Mouse (Mus musculus): ENCODE data around the gene Crocc2. TPM values are rescaled to one million over a fixed set of nuclear protein-coding genes. Genes with fewer than 3 reads are reported as not detected.

Crocc2 gene
- polyA plus RNA-seq, 1 experiment from 2014 or later: not detected

- DNase-seq (peak; percentile 73), ATAC-seq (peak; percentile 61)
- no peaks in the 10 kb centered on the region for H3K9me3 ChIP-seq (ENCODE audit: low read length)
- 31% methylated on average over 6 of the region's 6 CpGs for WGBS (ENCODE audit: insufficient replicate concordance)
- H3K27me3 ChIP-seq (ENCODE audit: insufficient read depth, low read length): no peaks in the 10 kb centered on the region
- peak; percentile 78 for TF ChIP-seq CTCF (IDR thresholded peaks at IDR 0.05; ENCODE audit: low read depth)
- TF ChIP-seq EP300 (IDR thresholded peaks at IDR 0.05; ENCODE audit: low read depth): no peak
- H3K9ac ChIP-seq (replicated peaks): no peak overlapping the region
- peak overlapping the region; percentile 25; the same call in 1 of the 2 replicates for H3K27ac ChIP-seq (ENCODE audit: low read depth)
- H3K4me2 ChIP-seq (ENCODE audit: low read depth, low read length): no peak overlapping the region
- no peak overlapping the region for H3K4me3 ChIP-seq (ENCODE audit: low read depth, low read length)
- no peaks in the 10 kb centered on the region for H3K36me3 ChIP-seq (replicated peaks; ENCODE audit: insufficient read depth, low read length)
- peaks cover 16% of the 10 kb centered on the region for H3K4me1 ChIP-seq (ENCODE audit: insufficient read depth)
Observed at GRCm38 (mm10) chr1:93128710-93129349, 39.7 kb upstream of the Crocc2 start.

DNA sequence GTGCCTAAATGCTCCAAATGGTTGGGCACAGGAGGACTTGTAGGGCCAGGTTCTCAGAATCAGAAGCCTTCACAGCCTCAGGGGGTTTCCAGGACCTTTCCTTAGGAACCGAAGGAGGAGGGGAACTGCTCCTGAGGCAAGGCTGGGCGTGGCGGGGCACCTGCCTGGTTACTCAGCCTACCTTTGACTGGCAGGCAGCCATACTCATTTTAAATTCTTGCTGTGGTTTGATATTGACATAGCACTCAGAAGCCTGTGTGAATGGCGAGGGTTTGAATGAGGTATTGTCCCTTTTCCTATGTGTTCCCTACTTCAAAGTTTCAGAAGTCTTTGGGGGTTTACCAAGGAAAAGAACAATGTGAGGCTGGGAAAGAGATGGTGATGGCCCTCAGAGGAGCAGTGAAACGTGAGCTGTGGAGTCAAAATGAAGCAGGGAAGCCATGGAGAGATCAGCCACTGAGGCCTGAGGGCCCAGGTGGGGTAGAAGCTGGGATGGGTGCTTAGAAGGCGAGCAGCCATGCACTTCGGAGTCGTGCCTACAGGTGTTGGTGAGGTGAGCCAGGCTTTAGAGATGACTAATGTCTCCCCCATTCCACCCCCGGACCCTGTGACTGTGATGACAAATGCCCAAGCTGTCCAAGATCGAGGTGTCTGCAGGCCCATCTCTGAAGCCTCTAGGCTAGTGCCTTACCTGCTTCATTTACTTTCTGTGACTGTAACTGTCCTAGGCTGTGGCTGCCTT, 38.1 kb upstream of the Crocc2 start:
- no peak for ATAC-seq
- no peak overlapping the region for H3K9ac ChIP-seq (replicated peaks)
- no peak overlapping the region for H3K4me2 ChIP-seq (ENCODE audit: low read depth, low read length)
- no peaks in the 10 kb centered on the region for H3K9me3 ChIP-seq (ENCODE audit: low read length)
- WGBS (ENCODE audit: insufficient replicate concordance): 72% methylated on average over 10 of the region's 10 CpGs
- H3K36me3 ChIP-seq (replicated peaks; ENCODE audit: insufficient read depth, low read length): no peaks in the 10 kb centered on the region
- no peaks in the 10 kb centered on the region for H3K27me3 ChIP-seq (ENCODE audit: insufficient read depth, low read length)
- TF ChIP-seq EP300 (IDR thresholded peaks at IDR 0.05; ENCODE audit: low read depth): no peak
- no peak for TF ChIP-seq CTCF (IDR thresholded peaks at IDR 0.05; ENCODE audit: low read depth)
- peaks cover 5% of the 10 kb centered on the region for H3K4me1 ChIP-seq (ENCODE audit: insufficient read depth)
- peak; percentile 11 for DNase-seq
- no peak overlapping the region for H3K27ac ChIP-seq (ENCODE audit: low read depth)
- no peak overlapping the region for H3K4me3 ChIP-seq (ENCODE audit: low read depth, low read length)

DNA sequence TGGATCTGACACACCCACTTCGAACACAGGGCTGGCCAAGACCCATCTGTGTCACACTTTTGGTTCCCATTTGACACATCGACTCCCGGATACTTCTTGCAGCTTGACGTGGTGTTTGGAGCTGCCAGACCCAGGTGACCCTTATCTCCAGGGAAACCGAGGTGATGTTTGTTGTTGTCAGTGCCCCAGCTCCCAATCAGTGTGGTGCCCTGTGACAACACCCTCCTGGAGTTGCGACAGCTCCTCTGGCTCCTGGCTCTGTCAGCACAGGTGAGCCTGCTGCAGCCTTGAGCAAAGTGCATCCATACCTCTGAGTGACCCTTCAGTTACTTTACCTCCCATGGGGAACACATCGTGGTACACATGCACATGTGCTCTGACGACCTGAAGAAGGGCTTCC, 35.8 kb upstream of the Crocc2 start:
- H3K4me3 ChIP-seq (ENCODE audit: low read depth, low read length): no peak overlapping the region
- ATAC-seq: peak; percentile 79

DNA sequence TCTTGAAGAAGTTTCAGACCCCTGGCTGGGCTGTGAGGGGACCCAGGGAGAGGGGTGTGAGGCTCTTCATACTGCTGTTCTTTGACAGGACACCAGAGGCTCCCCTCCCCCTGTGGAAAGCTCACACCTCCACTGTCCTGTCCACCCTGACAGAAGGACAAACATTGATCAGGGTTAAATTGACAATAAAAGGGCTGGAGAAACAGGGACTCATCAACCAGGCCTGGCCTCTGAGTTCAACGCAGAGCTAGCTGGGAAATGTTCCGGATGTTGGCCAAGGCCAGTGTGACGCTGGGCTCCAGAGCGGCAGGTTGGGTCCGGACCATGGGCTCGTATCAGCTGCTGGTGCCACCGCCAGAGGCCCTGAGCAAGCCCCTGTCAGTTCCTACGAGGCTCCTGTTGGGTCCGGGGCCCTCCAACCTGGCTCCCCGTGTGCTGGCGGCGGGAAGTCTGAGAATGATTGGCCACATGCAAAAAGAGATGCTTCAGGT, 33.4 kb upstream of the Crocc2 start, which contains the start of gene Agxt:
TSS of gene Agxt (plus strand) at position 205 of the 491 bp plus-strand sequence.
- peak; percentile 43 for TF ChIP-seq CTCF (IDR thresholded peaks at IDR 0.05; ENCODE audit: low read depth)
- peak; percentile 46; the same call in 1 of the 2 replicates for TF ChIP-seq EP300 (IDR thresholded peaks at IDR 0.05; ENCODE audit: low read depth)
- H3K36me3 ChIP-seq (replicated peaks; ENCODE audit: insufficient read depth, low read length): no peaks in the 10 kb centered on the region
- peak within 1 kb of the TSS; percentile 62 for H3K4me2 ChIP-seq (ENCODE audit: low read depth, low read length)
- peak within 1 kb of the TSS; percentile 64 for H3K9ac ChIP-seq (replicated peaks)
- ATAC-seq: peak; percentile 66
- no peaks in the 10 kb centered on the region for H3K9me3 ChIP-seq (ENCODE audit: low read length)
- H3K4me3 ChIP-seq (ENCODE audit: low read depth, low read length): peak within 1 kb of the TSS; percentile 35
- no peaks in the 10 kb centered on the region for H3K27me3 ChIP-seq (ENCODE audit: insufficient read depth, low read length)
- H3K4me1 ChIP-seq (ENCODE audit: insufficient read depth): peaks cover 18% of the 10 kb centered on the region; the same call in 1 of the 2 replicates
- peak; percentile 68 for DNase-seq
- H3K27ac ChIP-seq (ENCODE audit: low read depth): peak within 1 kb of the TSS; percentile 95
- WGBS (ENCODE audit: insufficient replicate concordance): 66% methylated on average over 12 of the region's 12 CpGs

More for the DNA sequence above, 35.8 kb upstream of the Crocc2 start:
- WGBS (ENCODE audit: insufficient replicate concordance): 46% methylated on average over 8 of the region's 8 CpGs
- Histone ChIP-seq H3K27ac (ENCODE audit: low read depth) (peak overlapping the region; percentile 98), H3K9ac (replicated peaks) (no peak overlapping the region), H3K4me2 (ENCODE audit: low read depth, low read length) (no peak overlapping the region), H3K4me1 (ENCODE audit: insufficient read depth) (peaks cover 9% of the 10 kb centered on the region; the same call in 1 of the 2 replicates), H3K9me3 (ENCODE audit: low read length) (no peaks in the 10 kb centered on the region), H3K27me3 (ENCODE audit: insufficient read depth, low read length) (no peaks in the 10 kb centered on the region), H3K36me3 (replicated peaks; ENCODE audit: insufficient read depth, low read length) (no peaks in the 10 kb centered on the region)
- DNase-seq: peak; percentile 74
- TF ChIP-seq CTCF (IDR thresholded peaks at IDR 0.05; ENCODE audit: low read depth): no peak
- peak; percentile 89 for TF ChIP-seq EP300 (IDR thresholded peaks at IDR 0.05; ENCODE audit: low read depth)

- ATAC-seq: peak; percentile 78
- H3K27ac ChIP-seq (ENCODE audit: low read depth): peak overlapping the region; percentile 87
- peak overlapping the region; percentile 46 for H3K9ac ChIP-seq (replicated peaks)
Observed at GRCm38 (mm10) chr1:93138534-93138933, 30.0 kb upstream of the Crocc2 start.

GRCm38 (mm10) chr1:93139713-93140112, 28.8 kb upstream of the Crocc2 start:
- 75% methylated on average over 7 of the region's 7 CpGs for WGBS (ENCODE audit: insufficient replicate concordance)
- H3K4me3 ChIP-seq (ENCODE audit: low read depth, low read length): no peak overlapping the region
- peaks cover 14% of the 10 kb centered on the region; the same call in 1 of the 2 replicates for H3K4me1 ChIP-seq (ENCODE audit: insufficient read depth)
- H3K9ac ChIP-seq (replicated peaks): no peak overlapping the region
- ATAC-seq (no peak), DNase-seq (no peak)
- no peaks in the 10 kb centered on the region for H3K27me3 ChIP-seq (ENCODE audit: insufficient read depth, low read length)
- peak overlapping the region; percentile 87; the same call in 1 of the 2 replicates for H3K27ac ChIP-seq (ENCODE audit: low read depth)
- H3K9me3 ChIP-seq (ENCODE audit: low read length): no peaks in the 10 kb centered on the region
- no peaks in the 10 kb centered on the region for H3K36me3 ChIP-seq (replicated peaks; ENCODE audit: insufficient read depth, low read length)
- no peak overlapping the region for H3K4me2 ChIP-seq (ENCODE audit: low read depth, low read length)
- no peak for TF ChIP-seq CTCF (IDR thresholded peaks at IDR 0.05; ENCODE audit: low read depth)
- no peak for TF ChIP-seq EP300 (IDR thresholded peaks at IDR 0.05; ENCODE audit: low read depth)

More at GRCm38 (mm10) chr1:93138534-93138933, 30.0 kb upstream of the Crocc2 start:
- Histone ChIP-seq H3K36me3 (replicated peaks; ENCODE audit: insufficient read depth, low read length) (no peaks in the 10 kb centered on the region), H3K4me2 (ENCODE audit: low read depth, low read length) (peak overlapping the region; percentile 13; the same call in 1 of the 2 replicates), H3K27me3 (ENCODE audit: insufficient read depth, low read length) (no peaks in the 10 kb centered on the region), H3K4me1 (ENCODE audit: insufficient read depth) (peaks cover 16% of the 10 kb centered on the region; the same call in 1 of the 2 replicates), H3K9me3 (ENCODE audit: low read length) (no peaks in the 10 kb centered on the region), H3K4me3 (ENCODE audit: low read depth, low read length) (no peak overlapping the region)
- WGBS (ENCODE audit: insufficient replicate concordance): 55% methylated on average over 4 of the region's 6 CpGs
- no peak for TF ChIP-seq EP300 (IDR thresholded peaks at IDR 0.05; ENCODE audit: low read depth)
- no peak for TF ChIP-seq CTCF (IDR thresholded peaks at IDR 0.05; ENCODE audit: low read depth)
- DNase-seq: peak; percentile 82
